In the genomic region with DNA sequence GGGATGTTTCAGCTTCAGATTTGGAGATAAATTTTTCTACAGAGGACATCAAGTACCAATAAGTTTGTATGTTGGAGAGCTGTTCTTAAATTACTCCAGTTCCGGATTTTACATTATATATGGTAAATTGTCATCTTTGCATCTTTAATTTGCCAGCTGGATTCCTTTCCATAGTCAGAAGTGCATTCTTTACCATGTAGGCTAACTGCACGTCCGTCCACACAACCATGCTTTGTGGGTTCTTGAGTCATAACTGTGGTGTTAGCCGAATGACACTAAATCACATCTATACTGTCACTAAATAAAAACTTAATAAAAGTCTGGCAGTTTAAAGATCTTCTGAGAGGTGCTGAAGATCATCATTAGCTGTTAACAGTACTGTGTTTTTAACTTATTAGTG, we compare ENCODE assay signal across 23 mouse cellular contexts.
DNase-seq lines count a peak whose midpoint lies in the region; ATAC-seq and TF ChIP-seq lines count a peak whose summit lies in the region.
"Had no signal": no experiment of that assay in that cellular context is flagged by ENCODE, and none has a peak within 500 bp of the region (broad histone marks: within the 10 kb centered on the region; RNA-seq: fewer than 3 reads in every experiment).

No protein-coding gene starts in this region.

- TF ChIP-seq CTCF in kidney, postnatal 0 days (IDR thresholded peaks at IDR 0.05; ENCODE audit: low read depth): no peak

- no peaks in the 10 kb centered on the region for H3K79me2 ChIP-seq in myocyte (ENCODE audit: control insufficient read depth, insufficient read depth)

- H3ac ChIP-seq in myocyte (ENCODE audit: control insufficient read depth, insufficient read length): no peak overlapping the region

- H3K4me2 ChIP-seq in kidney, postnatal 0 days (ENCODE audit: low read length): no peak overlapping the region
- peak overlapping the region; percentile 33 for H3K4me2 ChIP-seq in myocyte (ENCODE audit: low read depth)
- H3K4me2 ChIP-seq: embryonic facial prominence, embryonic 12.5 days; forebrain, embryonic 13.5 days; forebrain, embryonic 15.5 days had no signal

- no peak overlapping the region for H3K4me3 ChIP-seq in kidney, postnatal 0 days (replicated peaks; ENCODE audit: low read depth, low read length)
- no peak overlapping the region for H3K4me3 ChIP-seq in myocyte
- H3K4me3 ChIP-seq: embryonic facial prominence, embryonic 10.5 days; embryonic facial prominence, embryonic 12.5 days; forebrain, embryonic 13.5 days; forebrain, embryonic 15.5 days had no signal

- no peak for ATAC-seq in kidney, postnatal 0 days (replicated peaks; ENCODE audit: low FRiP score, low read depth)
- ATAC-seq: activated CD4-positive, CD25-positive, alpha-beta regulatory T cell, adult 4 months; CD4-positive, CD25-positive, alpha-beta regulatory T cell, adult 4 months; forebrain, embryonic 13.5 days; forebrain, embryonic 15.5 days; forebrain, postnatal 0 days; Patski had no signal

- no peak for TF ChIP-seq POLR2A in myocyte (IDR thresholded peaks at IDR 0.05; ENCODE audit: insufficient read length, low read depth)

- H3K36me3 ChIP-seq in kidney, postnatal 0 days (ENCODE audit: insufficient read depth, low read length): no peaks in the 10 kb centered on the region
- H3K36me3 ChIP-seq in myocyte (ENCODE audit: control insufficient read depth, insufficient read depth): no peaks in the 10 kb centered on the region
- H3K36me3 ChIP-seq: embryonic facial prominence, embryonic 10.5 days; embryonic facial prominence, embryonic 12.5 days; forebrain, embryonic 15.5 days; G1E had no signal

- H3K4me1 ChIP-seq in kidney, postnatal 0 days (replicated peaks; ENCODE audit: insufficient read depth, low read length): no peaks in the 10 kb centered on the region
- H3K4me1 ChIP-seq: embryonic facial prominence, embryonic 10.5 days; embryonic facial prominence, embryonic 12.5 days; forebrain, embryonic 13.5 days; forebrain, embryonic 15.5 days had no signal

- DNase-seq in kidney, postnatal 0 days (ENCODE audit: low spot score): peak; percentile 62
- no peak for DNase-seq in kidney, adult 18-20 months
- peak; percentile 9 for DNase-seq in 3T3-L1 (ENCODE audit: low read depth, low spot score)
- no peak for DNase-seq in cerebellum, adult 11-12 months
- DNase-seq: adrenal gland, adult 8-10 months; adrenal gland, postnatal 14 days; adrenal gland, postnatal 36 days; B cell, adult 2 months; cerebellum, adult 18-20 months; cerebellum, adult 8-10 months; cerebellum, postnatal 10 days; cerebellum, postnatal 25 days; forebrain, postnatal 0 days had no signal

- H3K27me3 ChIP-seq in kidney, postnatal 0 days (ENCODE audit: insufficient read depth, low read length): no peaks in the 10 kb centered on the region
- H3K27me3 ChIP-seq in myocyte (ENCODE audit: control insufficient read depth, insufficient read depth, insufficient read length): no peaks in the 10 kb centered on the region
- H3K27me3 ChIP-seq: CH12.LX; embryonic facial prominence, embryonic 12.5 days; forebrain, embryonic 13.5 days; forebrain, embryonic 15.5 days had no signal

- 53% methylated on average over 4 of the region's 4 CpGs for WGBS in kidney, postnatal 0 days

- H3K9ac ChIP-seq in kidney, postnatal 0 days (ENCODE audit: low read depth, low read length): no peak overlapping the region
- H3K9ac ChIP-seq: embryonic facial prominence, embryonic 12.5 days; forebrain, embryonic 13.5 days; forebrain, embryonic 15.5 days; forebrain, postnatal 0 days had no signal

- H3K9me3 ChIP-seq in kidney, postnatal 0 days (replicated peaks; ENCODE audit: low read length): no peaks in the 10 kb centered on the region
- H3K9me3 ChIP-seq: embryonic facial prominence, embryonic 10.5 days; embryonic facial prominence, embryonic 12.5 days; forebrain, embryonic 13.5 days; forebrain, embryonic 15.5 days; G1E had no signal

- H3K27ac ChIP-seq in kidney, postnatal 0 days: no peak overlapping the region
- H3K27ac ChIP-seq: embryonic facial prominence, embryonic 10.5 days; embryonic facial prominence, embryonic 12.5 days; forebrain, embryonic 13.5 days; forebrain, embryonic 15.5 days had no signal

TF ChIP-seq in myocyte, 11 proteins besides CTCF, POLR2A, EP300 and RAD21:
- TF ChIP-seq CEBPB (IDR thresholded peaks at IDR 0.05; ENCODE audit: insufficient read depth, poor library complexity, severe bottlenecking): 0 out of 2 replicates have a peak, but pooled peaks have one; percentile 21
- TF ChIP-seq USF1 (IDR thresholded peaks at IDR 0.05; ENCODE audit: low read depth): no peak

Comparison
In these comparisons a context has a peak if more than half of its experiments do, and no peak if none do; other contexts are left out.
1. DNase-seq: peak in kidney, postnatal 0 days (single experiment) and 3T3-L1 (single experiment); none in kidney, adult 18-20 months (single experiment) and cerebellum, adult 11-12 months (single experiment).